Mouse (Mus musculus) frontal cortex, postnatal 25 days (tissue): ENCODE results near the gene Sfxn1.

ENCODE experiments used
- DNase-seq, 2 experiments: peaks; one replicate each; pipeline ENCODE4 v3.0.0; 2022; ENCODE audit warnings: low spot score in 2 of 2

The Sfxn1 gene

DNA sequence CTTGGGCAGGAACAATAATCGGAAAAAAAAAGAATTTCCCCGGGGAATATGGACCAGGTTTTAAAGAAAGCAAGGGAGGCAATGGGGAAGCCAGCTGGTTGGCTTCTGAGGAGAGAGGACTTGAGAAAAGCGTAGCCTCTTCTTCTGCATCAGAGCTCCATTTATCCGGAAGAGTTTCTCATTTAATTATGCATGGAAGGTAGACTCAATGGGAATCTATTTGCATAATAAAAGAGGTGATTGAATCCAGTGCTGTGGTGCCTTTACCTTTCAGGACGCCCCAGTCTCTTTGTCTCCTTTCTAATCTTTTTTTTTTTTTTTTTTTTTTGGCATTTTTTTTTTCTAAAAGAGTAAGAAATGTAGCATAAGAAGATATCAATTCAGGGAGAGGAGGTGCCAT lies 46.7 kb downstream of the Sfxn1 start:
- no peak for DNase-seq

DNA sequence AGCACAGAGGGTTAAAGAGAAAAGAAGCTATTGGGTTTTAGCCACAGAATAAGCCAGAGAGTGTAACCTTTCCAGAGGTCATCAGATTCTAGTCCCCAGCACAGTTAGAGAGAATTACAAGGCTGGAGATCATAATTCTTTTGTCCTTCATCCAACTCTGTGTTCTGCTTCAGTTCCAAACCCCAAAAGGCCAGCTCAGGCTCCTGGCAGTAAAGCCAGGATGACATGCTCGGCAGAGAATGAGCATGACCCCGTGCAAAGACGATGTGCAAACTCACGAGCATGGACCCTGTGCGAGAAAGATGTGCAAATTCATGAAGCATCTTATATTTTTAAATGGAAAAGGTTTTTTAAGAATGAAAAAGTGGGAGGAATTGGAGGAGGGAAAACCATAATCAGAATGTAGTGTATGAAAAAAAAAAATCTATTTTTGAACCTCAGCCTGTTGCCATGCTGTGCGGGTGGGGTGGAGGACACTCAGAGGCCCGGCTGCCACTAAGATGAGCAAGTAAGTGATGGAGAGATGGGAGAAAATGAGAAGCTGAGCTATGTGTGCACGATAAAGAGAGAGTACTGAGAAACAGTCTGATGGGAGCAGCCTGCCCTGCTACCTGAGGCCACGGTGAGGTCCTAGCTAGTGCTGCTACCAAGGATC lies 66.2 kb downstream of the Sfxn1 start:
- DNase-seq = no peak

DNA sequence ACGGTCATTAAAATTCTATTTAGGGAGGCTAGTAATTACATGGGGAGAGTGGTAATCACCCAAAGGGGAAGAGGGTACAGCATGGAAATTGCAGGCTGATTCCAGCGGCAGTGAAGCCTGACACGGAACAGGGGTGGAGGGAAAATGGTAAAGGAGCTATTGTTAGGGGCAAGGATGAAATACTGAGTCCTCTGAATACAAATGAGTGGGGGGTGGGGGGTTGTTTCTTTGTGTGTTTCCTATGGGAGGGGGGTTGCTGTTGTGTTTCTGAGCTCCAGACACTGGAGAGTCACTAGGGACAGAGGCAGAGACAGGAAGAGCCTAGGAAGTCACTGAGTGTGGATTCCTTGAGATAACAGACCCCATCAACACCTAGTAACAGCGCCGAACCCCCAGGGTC lies 72.1 kb downstream of the Sfxn1 start:
- DNase-seq = no peak

DNA sequence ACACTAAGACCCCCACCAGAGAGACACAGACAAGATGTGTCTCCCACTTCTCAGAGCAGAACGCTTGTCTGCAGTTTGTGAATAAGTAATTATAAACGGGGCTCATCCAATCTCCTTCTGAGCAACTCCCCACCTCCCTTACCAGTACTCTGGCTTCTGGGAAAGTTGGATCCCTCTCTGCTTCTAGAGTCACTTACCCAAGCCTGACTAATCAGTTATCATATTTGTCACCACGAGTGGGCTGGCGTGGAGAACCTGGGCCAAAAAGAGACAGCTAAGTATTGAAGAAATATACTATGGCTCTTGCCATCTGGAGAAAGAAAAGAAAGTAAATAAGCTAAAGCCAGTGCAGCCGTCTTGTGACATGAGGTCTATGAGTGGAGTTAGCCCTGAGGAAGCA lies 73.0 kb downstream of the Sfxn1 start:
- no peak for DNase-seq

DNA sequence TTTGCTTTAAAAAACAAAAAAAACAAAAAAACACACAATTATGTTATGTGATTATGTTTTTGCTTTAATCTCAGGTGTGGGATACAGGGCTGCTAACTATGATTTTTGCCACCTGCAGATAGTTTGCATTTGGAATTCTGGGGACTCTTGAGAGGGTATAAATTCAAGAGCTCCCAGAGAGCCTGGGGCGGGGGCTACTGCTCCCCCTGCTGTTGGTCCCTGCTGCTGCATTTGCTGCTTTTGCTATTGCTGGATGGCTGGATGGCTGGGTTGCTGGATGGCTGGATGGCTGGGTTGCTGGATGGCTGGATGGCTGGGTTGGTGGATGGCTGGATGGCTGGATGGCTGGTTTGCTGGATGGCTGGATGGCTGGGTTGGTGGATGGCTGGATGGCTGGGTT lies 75.7 kb downstream of the Sfxn1 start:
- no peak for DNase-seq

DNA sequence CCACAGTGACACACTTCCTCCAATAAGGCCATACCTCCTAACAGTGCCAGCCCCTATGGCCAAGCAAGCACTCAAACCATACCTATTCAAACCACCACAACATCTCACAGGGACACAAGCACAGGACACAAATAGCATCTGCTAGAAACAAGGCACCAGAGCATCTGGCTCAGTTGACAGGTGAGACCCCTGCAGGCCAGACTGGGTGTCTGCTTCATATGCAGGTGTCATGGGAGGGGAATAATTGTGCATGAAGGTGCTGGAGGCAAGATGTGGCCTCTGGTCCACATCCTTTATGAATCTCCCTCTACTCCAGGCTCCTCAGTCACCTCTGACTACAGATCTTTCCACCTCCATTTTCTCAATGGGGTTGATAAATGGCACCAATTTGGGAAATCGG lies 80.8 kb downstream of the Sfxn1 start:
- no peak for DNase-seq

DNA sequence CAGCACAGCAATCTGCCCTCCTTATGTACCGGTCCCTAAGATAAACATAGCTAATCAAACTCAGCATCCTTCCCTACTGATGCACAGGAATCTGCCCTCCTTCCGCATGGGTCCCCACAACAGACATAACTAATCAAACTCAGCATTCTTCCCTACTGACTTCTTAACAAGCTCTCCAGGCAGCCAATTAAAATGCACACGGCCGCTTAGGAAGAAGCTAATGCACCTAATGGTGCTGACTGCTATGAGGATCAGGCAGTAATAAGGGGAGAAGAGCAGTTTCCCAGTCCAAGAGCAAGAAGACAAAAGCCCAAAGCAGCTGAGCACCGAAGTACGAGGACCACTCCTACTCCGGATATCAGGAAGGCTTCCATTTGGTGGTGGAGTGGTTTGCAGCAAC lies 81.2 kb downstream of the Sfxn1 start:
- no peak for DNase-seq

DNA sequence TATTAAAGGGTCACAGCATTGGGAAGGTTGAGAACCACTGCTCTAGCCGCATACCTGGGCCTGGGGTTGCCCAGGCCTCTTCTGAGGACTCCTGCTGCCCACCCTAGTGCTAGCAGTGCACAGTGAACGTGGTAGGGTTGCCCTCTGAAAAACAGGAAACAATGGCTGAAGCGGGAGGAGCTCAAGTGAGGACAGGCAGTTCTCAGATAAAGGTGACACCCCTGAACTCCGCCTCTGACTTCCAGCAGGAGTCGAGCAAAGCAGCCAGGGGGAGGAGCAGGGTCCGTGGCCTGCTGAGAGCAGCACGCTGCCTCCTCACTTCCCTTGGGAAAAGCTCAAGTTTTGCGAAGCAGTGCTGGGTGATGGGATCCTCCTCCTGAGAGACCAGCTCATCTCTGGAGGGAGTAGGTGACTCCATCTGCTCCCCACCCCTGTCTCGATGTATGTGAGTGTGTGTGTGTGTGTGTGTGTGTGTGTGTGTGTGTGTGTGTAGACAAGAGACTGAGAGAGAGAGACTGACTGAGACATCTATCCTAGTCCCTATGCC lies 82.1 kb downstream of the Sfxn1 start:
- no peak for DNase-seq

DNA sequence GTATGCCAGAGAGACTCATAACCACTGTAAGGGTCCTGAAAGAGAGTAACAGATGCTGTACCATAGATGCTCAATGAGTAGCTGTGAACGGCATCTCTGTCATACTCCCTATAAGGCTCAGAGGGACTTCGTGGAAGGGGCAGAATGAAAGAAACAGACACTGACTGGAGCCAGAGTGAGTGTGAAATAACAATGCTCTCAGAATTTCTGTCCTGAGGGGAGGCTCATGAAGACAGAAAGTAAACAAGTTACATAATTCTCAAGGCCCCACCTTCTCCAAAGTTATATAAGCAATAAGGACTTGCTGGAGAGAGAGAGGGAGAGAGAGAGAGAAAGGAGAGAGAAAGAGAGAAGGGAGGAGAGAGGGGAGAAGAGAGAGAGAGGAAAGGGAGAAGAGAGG lies 84.2 kb downstream of the Sfxn1 start:
- no peak for DNase-seq
